Mouse (Mus musculus) liver, embryonic 11.5 days (tissue): Measurements from ENCODE around the gene Myb. TPM values are rescaled to one million over a fixed set of nuclear protein-coding genes. Genes with fewer than 3 reads are reported as not detected.

Experiments used
- ATAC-seq: fragments of 200-750 bp; cut with Nextera tagmentation; replicated peaks from 2 replicates; pipeline ENCODE4 v1.8.0; 2017; ENCODE audit warnings: moderate number of reproducible peaks, mild to moderate bottlenecking, moderate TSS enrichment, moderate library complexity; ENCODE audit not compliant: low FRiP score
- DNase-seq: peaks from one replicate; pipeline ENCODE4 v3.0.0-alpha.2; 2017; ENCODE audit warnings: low spot score
- H3K27ac ChIP-seq: fragments of 300-500 bp; sonication (generic); 2 replicates; pipeline ENCODE4 v1.5.1; 2014; ENCODE audit warnings: mild to moderate bottlenecking, low read depth, low read length, control low read depth
- H3K27me3 ChIP-seq: fragments of 300-500 bp; sonication (generic); replicated peaks from 2 replicates; pipeline ENCODE4 v1.6.1; 2014; ENCODE audit warnings: low read length, mixed read lengths; ENCODE audit not compliant: control insufficient read depth, insufficient read depth
- H3K36me3 ChIP-seq: fragments of 300-500 bp; sonication (generic); 2 replicates; pipeline ENCODE4 v1.6.1; 2014; ENCODE audit warnings: mild to moderate bottlenecking, low read length, moderate library complexity, mixed read lengths; ENCODE audit not compliant: control insufficient read depth, insufficient read depth
- H3K4me1 ChIP-seq: fragments of 300-500 bp; sonication (generic); replicated peaks from 2 replicates; pipeline ENCODE4 v1.6.1; 2014; ENCODE audit warnings: low read length, mixed read lengths; ENCODE audit not compliant: control insufficient read depth, insufficient read depth
- H3K4me2 ChIP-seq: fragments of 300-500 bp; sonication (generic); 2 replicates; pipeline ENCODE4 v1.6.1; 2014; ENCODE audit warnings: mild to moderate bottlenecking, control low read depth, moderate library complexity
- H3K4me3 ChIP-seq: fragments of 300-500 bp; sonication (generic); 2 replicates; pipeline ENCODE4 v1.5.1; 2014; ENCODE audit warnings: low read depth, low read length, control low read depth
- H3K9ac ChIP-seq: fragments of 300-500 bp; sonication (generic); 2 replicates; pipeline ENCODE4 v1.6.1; 2014; ENCODE audit warnings: low read depth, low read length, control low read depth
- H3K9me3 ChIP-seq: fragments of 300-500 bp; sonication (generic); 2 replicates; pipeline ENCODE4 v1.6.1; 2016; ENCODE audit warnings: low read length, inconsistent platforms, mixed read lengths; ENCODE audit not compliant: control insufficient read depth
- WGBS: fragments of 180-500 bp; shearing (Covaris S2); extraction: QIAGEN DNeasy Blood & Tissue Kit; methylation state at CpG from one replicate; pipeline ENCODE4 v1.1.7; 2014; 5-methylcytosine and 5-hydroxymethylcytosine counted together
- polyA plus RNA-seq: library from polyadenylated mRNA; unstranded; fragments of >200 nt; fragmentation: Nextera tagmentation; extraction: Ambion mirVana; gene quantifications from 2 replicates; pipeline ENCODE4 v1.2.1, GENCODE M21; 2014

Gene Myb
- polyA plus RNA-seq, 1 experiment from 2014 or later, result 40.3 TPM

DNA sequence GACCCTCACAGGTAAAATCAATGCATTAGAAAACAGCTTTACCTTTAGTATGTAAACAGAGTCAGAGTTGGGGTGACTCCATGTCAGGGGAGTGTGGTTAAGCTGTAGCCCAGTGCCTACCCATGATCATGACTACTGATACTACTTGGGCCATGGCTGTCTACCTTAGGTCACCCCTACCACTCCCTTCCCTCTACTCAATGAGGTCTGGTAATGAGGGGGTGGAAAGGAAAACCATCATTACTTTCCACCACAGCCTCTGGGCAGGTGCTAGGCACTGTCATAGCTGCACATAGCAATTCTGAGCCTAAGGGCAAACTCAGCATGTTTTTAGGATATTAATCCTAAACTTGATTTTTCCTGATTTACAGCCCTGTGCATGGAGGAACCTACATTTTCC, 27.1 kb upstream of the Myb start:
- no peak overlapping the region for H3K27ac ChIP-seq
- H3K4me3 ChIP-seq, result no peak overlapping the region
- no peak overlapping the region for H3K9ac ChIP-seq
- peaks cover 13% of the 10 kb centered on the region; the same call in 1 of the 2 replicates for H3K4me1 ChIP-seq
- H3K36me3 ChIP-seq, result no peaks in the 10 kb centered on the region
- H3K27me3 ChIP-seq, result no peaks in the 10 kb centered on the region
- ATAC-seq (no peak), DNase-seq (no peak)
- H3K4me2 ChIP-seq, result no peak overlapping the region
- H3K9me3 ChIP-seq, result no peaks in the 10 kb centered on the region

DNA sequence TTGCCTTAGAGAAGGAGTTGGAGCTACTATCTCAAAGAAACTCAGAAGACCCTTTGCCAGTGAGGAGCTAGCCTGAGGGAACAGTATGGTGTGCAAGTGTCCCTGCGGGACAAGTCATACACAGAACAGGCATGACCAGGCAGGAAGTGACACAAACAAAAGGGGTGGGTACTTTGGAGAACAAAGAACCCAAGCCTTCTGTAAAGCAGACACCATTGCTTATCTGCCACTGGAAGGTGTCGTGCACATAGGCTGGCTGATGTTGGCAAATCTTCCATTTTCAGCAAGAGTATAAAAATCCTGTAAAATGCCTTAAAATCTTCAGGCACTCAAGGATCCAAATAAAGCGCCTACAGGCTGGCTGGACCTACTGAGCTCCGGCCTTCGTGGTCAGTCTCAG, 25.9 kb upstream of the Myb start:
- Histone ChIP-seq H3K9me3 (no peaks in the 10 kb centered on the region), H3K9ac (0 out of 2 replicates have a peak overlapping the region, but pooled peaks have one; percentile 16), H3K4me3 (no peak overlapping the region), H3K4me2 (peak overlapping the region; percentile 44), H3K36me3 (no peaks in the 10 kb centered on the region), H3K4me1 (peaks cover 8% of the 10 kb centered on the region; the same call in 1 of the 2 replicates), H3K27ac (peak overlapping the region; percentile 19; the same call in 1 of the 2 replicates), H3K27me3 (no peaks in the 10 kb centered on the region)
- peak; percentile 80 for ATAC-seq
- no peak for DNase-seq
- WGBS, result 45% methylated on average over 5 of the region's 5 CpGs

DNA sequence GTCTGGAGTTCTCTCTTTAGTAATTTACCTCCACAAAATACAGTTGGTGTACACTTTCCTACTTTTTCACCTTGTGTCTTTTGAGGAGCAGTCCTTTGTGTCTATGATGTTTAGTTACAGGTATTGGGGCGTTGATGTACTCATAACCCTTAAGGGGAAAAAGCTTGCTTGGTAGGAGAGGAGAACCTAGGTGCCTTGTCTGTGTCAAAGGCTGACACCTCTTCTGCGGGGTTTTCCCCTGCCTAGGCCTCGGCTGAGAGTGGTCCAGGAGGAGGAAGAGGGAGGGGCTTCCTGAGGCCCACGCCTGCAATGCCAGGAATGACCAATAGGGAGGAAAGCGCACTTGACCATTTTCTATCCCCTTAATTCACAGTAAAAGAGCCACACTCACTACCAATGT, 17.9 kb upstream of the Myb start:
- H3K36me3 ChIP-seq, result no peaks in the 10 kb centered on the region

DNA sequence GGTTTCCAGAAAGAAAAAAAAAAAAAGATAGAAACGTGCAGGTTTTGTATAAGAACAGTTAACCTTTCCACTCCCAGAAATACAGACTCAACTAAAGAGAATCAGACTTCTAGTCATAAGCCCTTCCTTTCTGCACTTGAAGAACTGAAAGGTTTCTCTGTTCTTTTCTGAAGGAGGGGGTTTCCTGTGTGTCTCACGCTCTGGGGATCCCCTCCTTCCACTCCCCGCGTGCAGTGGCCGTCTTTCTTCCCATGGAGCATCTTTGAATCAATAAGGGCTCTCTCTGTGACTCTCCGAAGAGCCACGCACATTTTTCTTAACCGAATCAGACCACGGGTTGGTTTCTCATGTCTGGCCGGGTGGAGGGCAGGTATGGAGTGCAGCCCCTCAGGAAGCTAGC, 17.5 kb upstream of the Myb start:
- ATAC-seq (no peak), DNase-seq (peak; percentile 25)
- no peaks in the 10 kb centered on the region for H3K27me3 ChIP-seq
- H3K9ac ChIP-seq, result no peak overlapping the region
- 87% methylated on average over 10 of the region's 10 CpGs for WGBS
- no peaks in the 10 kb centered on the region for H3K36me3 ChIP-seq
- H3K4me2 ChIP-seq, result no peak overlapping the region
- H3K27ac ChIP-seq, result no peak overlapping the region
- H3K4me3 ChIP-seq, result no peak overlapping the region
- no peaks in the 10 kb centered on the region for H3K9me3 ChIP-seq
- H3K4me1 ChIP-seq, result no peaks in the 10 kb centered on the region

More for the DNA sequence above, 17.9 kb upstream of the Myb start:
- 42% methylated on average over 5 of the region's 5 CpGs for WGBS
- Histone ChIP-seq H3K9ac (no peak overlapping the region), H3K27me3 (no peaks in the 10 kb centered on the region), H3K4me1 (no peaks in the 10 kb centered on the region), H3K27ac (no peak overlapping the region), H3K4me3 (no peak overlapping the region), H3K4me2 (no peak overlapping the region), H3K9me3 (no peaks in the 10 kb centered on the region)
- ATAC-seq, result no peak
- peak; percentile 24 for DNase-seq

DNA sequence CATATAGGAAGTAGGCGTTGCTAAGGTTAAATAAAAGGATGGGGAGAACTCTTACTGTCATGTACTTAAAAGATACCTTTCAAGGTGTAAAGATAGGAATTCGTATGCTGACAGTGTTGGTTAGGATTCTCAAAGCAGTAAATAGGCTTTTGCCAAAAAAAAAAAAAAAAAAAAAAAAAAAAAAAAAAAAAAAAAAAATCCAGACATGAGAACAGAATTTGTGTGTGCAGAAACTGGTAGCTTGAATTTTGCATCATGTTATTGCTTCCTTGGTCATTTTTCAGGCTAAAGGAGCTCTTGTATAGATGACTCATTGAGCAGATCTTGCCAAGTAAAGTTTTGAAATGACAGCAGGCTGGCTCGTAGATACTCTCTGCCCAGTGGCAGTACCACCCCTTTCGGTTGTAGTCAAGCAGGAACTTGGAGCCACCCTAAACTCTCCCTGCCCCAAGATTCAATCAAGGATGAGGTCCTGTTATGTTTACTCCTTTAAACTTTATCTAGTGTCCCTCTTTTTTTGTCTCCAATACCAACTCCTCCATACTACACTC, 11.9 kb upstream of the Myb start:
- 80% methylated on average over 4 of the region's 4 CpGs for WGBS
- no peak overlapping the region for H3K4me2 ChIP-seq

DNA sequence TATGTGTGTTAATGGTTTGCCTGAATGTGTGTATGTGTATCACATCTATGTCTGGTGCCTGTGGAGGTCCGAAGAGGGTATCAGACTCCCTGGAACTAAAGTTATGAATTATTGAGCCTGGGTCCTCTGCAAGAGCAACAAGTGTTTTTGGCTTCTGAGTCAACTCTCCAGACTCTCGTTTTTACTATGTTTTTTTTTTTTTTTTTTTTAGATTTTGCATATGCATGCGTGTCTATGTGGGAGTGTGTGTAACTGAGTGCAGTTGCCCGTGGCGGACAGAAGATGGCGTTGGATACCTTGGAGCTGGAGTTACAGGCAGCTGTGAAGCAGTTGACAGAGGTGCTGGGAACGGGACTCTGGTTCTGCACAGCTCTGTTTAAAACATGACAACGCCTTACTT, 7.7 kb upstream of the Myb start:
- no peak for DNase-seq
- H3K9me3 ChIP-seq, result no peaks in the 10 kb centered on the region
- no peaks in the 10 kb centered on the region for H3K36me3 ChIP-seq
- WGBS, result 89% methylated on average over 8 of the region's 8 CpGs
- H3K4me1 ChIP-seq, result no peaks in the 10 kb centered on the region
- no peak overlapping the region for H3K4me3 ChIP-seq
- no peaks in the 10 kb centered on the region for H3K27me3 ChIP-seq
- H3K9ac ChIP-seq, result no peak overlapping the region
- ATAC-seq, result no peak
- no peak overlapping the region for H3K4me2 ChIP-seq
- H3K27ac ChIP-seq, result no peak overlapping the region

More for the DNA sequence above, 11.9 kb upstream of the Myb start:
- no peak for ATAC-seq
- H3K27ac ChIP-seq, result no peak overlapping the region
- DNase-seq, result no peak
- no peaks in the 10 kb centered on the region for H3K9me3 ChIP-seq
- no peaks in the 10 kb centered on the region for H3K36me3 ChIP-seq
- no peaks in the 10 kb centered on the region for H3K27me3 ChIP-seq
- H3K4me3 ChIP-seq, result no peak overlapping the region
- H3K4me1 ChIP-seq, result no peaks in the 10 kb centered on the region
- no peak overlapping the region for H3K9ac ChIP-seq

- 93% methylated on average over 6 of the region's 6 CpGs for WGBS
- no peak overlapping the region for H3K4me2 ChIP-seq
- H3K27me3 ChIP-seq, result no peaks in the 10 kb centered on the region
- H3K4me3 ChIP-seq, result no peak overlapping the region
- no peaks in the 10 kb centered on the region for H3K9me3 ChIP-seq
- DNase-seq (peak; percentile 15), ATAC-seq (no peak)
- H3K9ac ChIP-seq, result no peak overlapping the region
- H3K36me3 ChIP-seq, result no peaks in the 10 kb centered on the region
- no peak overlapping the region for H3K27ac ChIP-seq
- no peaks in the 10 kb centered on the region for H3K4me1 ChIP-seq
These were observed 7.1 kb upstream of the Myb start for GRCm38 (mm10) chr10:21167842-21168241.

- Histone ChIP-seq H3K27me3 (0 out of 2 replicates have a peak, but pooled peaks cover 3% of the 10 kb centered on the region), H3K4me1 (no peaks in the 10 kb centered on the region), H3K4me2 (no peak overlapping the region), H3K27ac (no peak overlapping the region), H3K9me3 (no peaks in the 10 kb centered on the region), H3K4me3 (no peak overlapping the region), H3K36me3 (no peaks in the 10 kb centered on the region), H3K9ac (no peak overlapping the region)
- peak; percentile 0 for DNase-seq
- WGBS, result 82% methylated on average over 5 of the region's 5 CpGs
- no peak for ATAC-seq
These were observed 6.4 kb upstream of the Myb start for GRCm38 (mm10) chr10:21167165-21167564.

- DNase-seq, result peak; percentile 14
- Histone ChIP-seq H3K4me1 (no peaks in the 10 kb centered on the region; the same call in 1 of the 2 replicates), H3K27ac (no peak overlapping the region), H3K4me3 (no peak overlapping the region), H3K9me3 (no peaks in the 10 kb centered on the region), H3K9ac (no peak overlapping the region), H3K4me2 (no peak overlapping the region), H3K27me3 (peaks cover 7% of the 10 kb centered on the region; the same call in 1 of the 2 replicates), H3K36me3 (no peaks in the 10 kb centered on the region)
- ATAC-seq, result no peak
- 86% methylated on average over 4 of the region's 4 CpGs for WGBS
These were observed 4.6 kb upstream of the Myb start for GRCm38 (mm10) chr10:21165411-21165810.
